Mouse (Mus musculus) testis, adult 2 months (tissue): Measurements from ENCODE around the gene Erc1.

ENCODE experiments used
- CTCF ChIP-seq: fragments of 200-500 bp; IDR thresholded peaks from 2 replicates; pipeline ENCODE4 v1.5.1; 2012; ENCODE audit warnings: low read depth, mild to moderate bottlenecking, inconsistent platforms, low read length, moderate library complexity; ENCODE audit not compliant: control insufficient read depth, insufficient read depth, insufficient replicate concordance
- POLR2A ChIP-seq: fragments of 200-500 bp; IDR thresholded peaks from 2 replicates; pipeline ENCODE4 v1.6.1; 2012; ENCODE audit warnings: low read depth, mild to moderate bottlenecking, inconsistent platforms, low read length, moderate library complexity; ENCODE audit not compliant: control insufficient read depth

DNA sequence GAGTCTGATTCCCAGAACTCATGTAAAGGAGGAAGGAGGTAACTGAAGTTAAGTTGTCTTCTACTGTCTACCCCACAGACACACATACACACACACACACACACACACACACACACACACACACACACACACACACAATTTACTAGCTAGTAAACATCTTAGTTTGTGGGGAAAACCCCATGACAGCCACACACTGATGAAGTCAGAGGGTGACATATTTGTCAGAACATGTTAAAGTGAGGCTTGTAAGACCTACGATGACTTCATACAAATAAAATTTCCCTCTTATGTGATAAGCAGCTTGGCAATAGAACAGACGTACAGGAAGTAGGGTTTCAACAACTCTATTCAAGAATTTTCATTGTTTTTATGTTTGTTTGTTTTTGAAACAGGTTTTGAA, 185.0 kb downstream of the Erc1 start:
- TF ChIP-seq CTCF (no peak), POLR2A (no peak)
